In the genomic region with DNA sequence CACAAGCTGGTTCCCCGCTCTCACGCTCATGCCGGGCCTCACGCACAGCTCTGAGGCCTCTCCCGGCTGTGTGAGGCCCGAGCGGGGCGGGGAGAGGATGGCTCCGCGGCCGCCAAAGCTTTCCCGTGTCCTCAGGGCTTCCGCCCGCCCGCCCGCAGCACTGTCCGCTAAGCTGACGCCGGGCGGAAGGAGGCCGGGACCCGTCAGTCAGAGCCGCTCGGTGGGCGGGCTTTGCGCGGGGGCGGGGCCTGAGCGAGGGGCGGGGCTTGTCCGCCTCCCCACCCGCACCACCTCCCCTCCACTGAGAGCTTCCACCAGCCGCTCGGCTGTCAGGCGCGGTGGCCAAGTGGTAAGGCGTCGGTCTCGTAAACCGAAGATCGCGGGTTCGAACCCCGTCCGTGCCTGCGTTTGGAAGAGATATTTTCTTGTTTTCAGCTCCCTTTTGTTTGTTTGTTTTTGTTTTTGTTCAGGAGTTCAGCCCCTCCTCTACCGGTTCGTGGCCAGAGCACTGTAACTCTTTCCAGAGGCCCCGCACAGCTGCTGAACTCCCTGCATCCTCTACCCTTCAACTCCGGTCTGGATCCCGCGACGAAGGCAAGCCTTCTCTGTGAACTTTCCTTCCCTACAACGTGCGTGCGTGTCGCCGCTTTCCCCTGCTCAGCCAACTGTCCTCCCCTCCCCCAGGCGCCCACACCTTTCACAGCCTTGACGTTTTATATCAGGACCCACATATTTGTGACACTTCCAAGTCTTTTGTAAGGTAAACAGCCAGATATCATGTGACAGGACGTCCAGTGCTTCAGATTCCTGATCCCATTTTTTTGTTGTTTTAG, we compare ENCODE assay signal across 8 mouse cellular contexts.
A peak's percentile ranks its signal among the peaks of the same experiment; 100 is the strongest.
DNase-seq lines count a peak whose midpoint lies in the region; ATAC-seq lines count a peak whose summit lies in the region.

No protein-coding gene starts in this region.

- peak; percentile 96 for DNase-seq in ZHBTc4 (ENCODE audit: low read depth, low spot score)
- DNase-seq in gastrocnemius, adult 8-10 months (ENCODE audit: low spot score in 2 of 2), result peak; percentile 91 to 92
- DNase-seq in induced T-regulatory cell, adult 2 months (ENCODE audit: low read depth), result peak; percentile 94
- peak; percentile 81 to 96 for DNase-seq in left cerebral cortex, adult 9 months (ENCODE audit: low spot score in 2 of 2)
- DNase-seq in right cerebral cortex, postnatal 14 days, result peak; percentile 98
- peak; percentile 96 for DNase-seq in urinary bladder, postnatal 36 days (ENCODE audit: low spot score in 2 of 2)

- ATAC-seq in common myeloid progenitor, adult 5-6 weeks (replicated peaks; ENCODE audit: low read depth, poor library complexity, severe bottlenecking), result peak; percentile 71
- peak; percentile 85 for ATAC-seq in megakaryocyte progenitor cell, adult 5-6 weeks (replicated peaks; ENCODE audit: poor library complexity)

Comparison
In these comparisons a context has a peak if more than half of its experiments do, and no peak if none do; other contexts are left out.
1. Peak in every context shown above with its lines: DNase-seq and ATAC-seq.